Mouse (Mus musculus): ENCODE measurements around the gene Phactr1. TPM values are rescaled to one million over a fixed set of nuclear protein-coding genes. Genes with fewer than 3 reads are reported as not detected.
A peak's percentile ranks its signal among the peaks of the same experiment; 100 is the strongest.

Gene Phactr1
- polyA plus RNA-seq, 1 experiment from 2014 or later = 7.5 TPM

DNA sequence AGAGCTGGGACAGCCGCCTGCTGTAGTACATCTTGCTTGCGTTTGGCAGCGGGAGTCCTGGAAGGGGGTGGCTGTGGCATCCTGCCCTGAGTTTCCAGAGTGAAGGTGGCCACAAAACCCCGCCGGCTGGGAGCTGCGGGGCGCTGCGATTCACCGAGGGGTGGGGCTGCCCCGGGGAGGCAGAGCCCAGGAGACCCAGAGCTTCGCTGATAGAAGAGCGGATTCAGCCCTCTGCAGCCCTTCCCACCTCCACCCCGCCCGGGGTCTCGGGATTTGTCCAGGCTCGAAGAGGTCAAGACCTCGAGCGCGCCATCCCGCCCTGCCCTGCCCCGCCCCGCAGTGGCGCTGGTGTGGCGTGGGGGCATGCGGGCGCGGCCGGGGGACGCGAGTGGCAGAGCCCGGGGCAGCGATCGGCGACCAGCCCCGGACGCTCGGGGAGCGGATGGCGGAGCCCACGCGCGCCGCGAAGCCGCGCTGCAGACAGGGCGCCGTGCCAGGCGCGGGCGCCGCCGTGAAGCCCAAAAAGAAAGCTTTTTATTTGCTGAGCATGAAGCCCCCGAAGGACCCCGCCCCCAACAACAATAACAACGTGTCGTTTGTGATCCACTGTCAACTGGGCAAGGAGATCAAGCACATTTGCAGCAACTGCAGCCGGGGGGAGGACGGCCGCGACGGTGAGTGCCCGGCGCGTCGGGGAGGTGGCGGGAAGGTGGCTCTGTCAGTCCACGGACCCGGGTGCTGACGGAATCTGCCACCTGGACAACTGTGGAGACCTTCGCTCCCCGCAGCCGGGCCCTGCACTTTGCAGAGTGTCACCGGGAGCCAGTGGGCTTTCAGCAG is 236.0 kb downstream of the Phactr1 start:
- WGBS = under 1% methylated on average over 74 of the region's 74 CpGs
- peak; percentile 39 for ATAC-seq
- no peaks in the 10 kb centered on the region for H3K36me3 ChIP-seq
- H3K27me3 ChIP-seq (replicated peaks) = peaks cover 19% of the 10 kb centered on the region
- peak overlapping the region; percentile 59 for H3K4me3 ChIP-seq (replicated peaks)
- H3K4me2 ChIP-seq (replicated peaks) = peak overlapping the region; percentile 99
- no peaks in the 10 kb centered on the region for H3K9me3 ChIP-seq
- peaks cover 2% of the 10 kb centered on the region; the same call in 1 of the 2 replicates for H3K4me1 ChIP-seq (replicated peaks)
- H3K27ac ChIP-seq = no peak overlapping the region
- H3K9ac ChIP-seq = peak overlapping the region; percentile 46

DNA sequence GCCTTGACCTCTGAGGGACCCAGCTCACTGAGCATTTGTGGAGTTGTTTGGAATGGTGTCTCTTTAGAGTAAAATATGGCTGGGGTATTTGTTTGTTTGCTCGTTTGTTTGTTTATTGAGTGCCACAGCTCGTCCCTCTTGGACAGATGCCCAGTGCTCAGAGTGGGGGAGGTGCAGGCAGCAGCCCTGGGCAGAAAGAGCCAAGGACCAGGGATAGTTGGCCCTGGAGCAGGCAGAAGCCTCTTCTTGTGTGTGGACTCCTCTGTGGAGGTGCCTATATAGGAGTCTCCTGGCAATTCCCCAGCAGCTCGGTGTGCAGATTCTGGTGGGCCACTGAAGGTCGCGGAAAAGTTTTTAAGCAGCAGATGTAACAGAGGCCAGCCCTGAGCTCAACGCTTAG is 236.8 kb downstream of the Phactr1 start:
- Histone ChIP-seq H3K36me3 (no peaks in the 10 kb centered on the region), H3K27ac (no peak overlapping the region), H3K4me3 (replicated peaks) (no peak overlapping the region), H3K9ac (no peak overlapping the region), H3K4me1 (replicated peaks) (peaks cover 2% of the 10 kb centered on the region; the same call in 1 of the 2 replicates), H3K27me3 (replicated peaks) (peaks cover 19% of the 10 kb centered on the region), H3K9me3 (no peaks in the 10 kb centered on the region), H3K4me2 (replicated peaks) (peak overlapping the region; percentile 99)
- 39% methylated on average over 6 of the region's 6 CpGs for WGBS
- no peak for ATAC-seq

DNA sequence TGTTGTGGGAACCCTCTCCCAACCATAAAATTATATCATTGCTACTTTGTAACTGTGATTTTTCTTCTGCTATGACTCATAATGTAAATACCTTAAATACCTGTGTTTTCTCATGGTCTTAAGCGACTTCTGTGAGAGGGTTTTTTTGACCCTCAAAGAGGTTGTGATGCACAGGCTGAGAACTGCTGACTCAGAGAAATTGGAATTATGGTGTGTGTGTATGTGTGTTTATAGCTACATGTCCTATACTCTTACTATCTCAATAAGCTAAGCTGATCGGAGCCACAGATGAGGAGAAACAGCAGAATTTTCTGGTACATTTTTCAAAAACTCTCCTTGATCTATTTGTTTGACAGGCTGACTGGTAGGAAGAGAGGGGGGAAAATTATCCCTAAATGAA is 239.6 kb downstream of the Phactr1 start:
- WGBS = 67% methylated on average over 2 of the region's 2 CpGs
- Histone ChIP-seq H3K9ac (no peak overlapping the region), H3K27me3 (replicated peaks) (peaks cover 19% of the 10 kb centered on the region), H3K4me2 (replicated peaks) (no peak overlapping the region), H3K9me3 (no peaks in the 10 kb centered on the region), H3K27ac (no peak overlapping the region), H3K36me3 (no peaks in the 10 kb centered on the region), H3K4me1 (replicated peaks) (peaks cover 2% of the 10 kb centered on the region; the same call in 1 of the 2 replicates), H3K4me3 (replicated peaks) (no peak overlapping the region)
- no peak for ATAC-seq

DNA sequence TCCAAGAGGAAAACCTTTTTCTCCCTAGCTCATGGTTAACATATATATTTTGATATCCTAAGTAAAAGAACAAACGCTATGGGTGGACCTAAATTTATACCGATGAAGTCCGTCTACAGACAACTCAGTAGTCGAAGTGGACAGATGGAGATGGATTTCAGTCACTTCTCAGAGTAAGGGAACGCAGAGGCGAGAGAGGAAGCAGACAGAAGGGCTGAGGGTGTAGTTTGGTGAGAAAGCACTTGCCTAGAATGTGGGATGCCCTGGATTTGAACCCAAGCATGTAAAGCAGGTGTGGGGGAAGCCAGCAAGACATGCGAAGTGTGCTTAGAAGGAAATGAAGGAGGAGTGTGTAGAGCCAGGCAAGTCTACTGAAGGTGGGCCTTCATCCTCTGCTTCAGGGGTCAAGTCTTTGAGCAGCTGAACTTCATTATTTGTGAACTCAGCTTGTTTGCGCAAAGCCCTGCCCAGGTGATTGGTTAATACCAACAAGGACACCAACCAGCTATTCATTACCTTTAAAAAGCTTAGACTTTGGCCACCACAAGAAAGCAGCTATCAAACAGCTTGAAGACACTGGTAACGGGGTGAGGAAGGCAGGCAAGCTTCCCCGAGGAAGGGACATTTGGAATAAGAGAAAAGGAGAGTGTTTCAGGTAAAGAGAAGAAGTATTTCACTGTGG is 241.5 kb downstream of the Phactr1 start:
- H3K4me1 ChIP-seq (replicated peaks) = no peaks in the 10 kb centered on the region; the same call in 1 of the 2 replicates
- WGBS = 85% methylated on average over 10 of the region's 10 CpGs
- H3K36me3 ChIP-seq = no peaks in the 10 kb centered on the region
- no peak overlapping the region for H3K27ac ChIP-seq
- no peak for ATAC-seq
- H3K9ac ChIP-seq = no peak overlapping the region
- H3K27me3 ChIP-seq (replicated peaks) = peaks cover 7% of the 10 kb centered on the region; the same call in 1 of the 2 replicates
- no peak overlapping the region for H3K4me3 ChIP-seq (replicated peaks)
- no peak overlapping the region for H3K4me2 ChIP-seq (replicated peaks)
- no peaks in the 10 kb centered on the region for H3K9me3 ChIP-seq

DNA sequence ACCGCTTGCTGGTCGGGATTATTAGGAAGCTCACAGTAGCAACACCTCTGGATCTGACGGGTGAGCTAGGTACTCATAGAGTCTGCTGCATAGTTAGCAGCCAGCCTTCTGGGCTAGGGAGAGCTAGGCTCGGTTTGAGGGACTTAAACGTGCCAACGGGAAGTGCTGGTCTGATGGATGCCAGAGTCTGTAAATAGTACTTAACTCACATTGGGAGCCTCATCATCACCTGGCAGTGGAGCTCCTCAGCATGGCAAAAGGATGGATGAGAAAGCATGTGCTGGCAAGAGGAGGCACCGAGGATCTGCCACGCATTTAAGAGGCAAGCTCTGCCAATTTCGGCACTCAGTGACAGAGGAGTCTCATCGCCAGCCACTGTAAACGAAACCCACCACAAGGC is 247.4 kb downstream of the Phactr1 start:
- no peak overlapping the region for H3K27ac ChIP-seq
- H3K4me1 ChIP-seq (replicated peaks) = no peaks in the 10 kb centered on the region
- no peak overlapping the region for H3K4me2 ChIP-seq (replicated peaks)
- no peaks in the 10 kb centered on the region for H3K9me3 ChIP-seq
- no peaks in the 10 kb centered on the region for H3K36me3 ChIP-seq
- no peak overlapping the region for H3K4me3 ChIP-seq (replicated peaks)
- H3K27me3 ChIP-seq (replicated peaks) = no peaks in the 10 kb centered on the region
- no peak for ATAC-seq
- 93% methylated on average over 11 of the region's 11 CpGs for WGBS
- no peak overlapping the region for H3K9ac ChIP-seq

DNA sequence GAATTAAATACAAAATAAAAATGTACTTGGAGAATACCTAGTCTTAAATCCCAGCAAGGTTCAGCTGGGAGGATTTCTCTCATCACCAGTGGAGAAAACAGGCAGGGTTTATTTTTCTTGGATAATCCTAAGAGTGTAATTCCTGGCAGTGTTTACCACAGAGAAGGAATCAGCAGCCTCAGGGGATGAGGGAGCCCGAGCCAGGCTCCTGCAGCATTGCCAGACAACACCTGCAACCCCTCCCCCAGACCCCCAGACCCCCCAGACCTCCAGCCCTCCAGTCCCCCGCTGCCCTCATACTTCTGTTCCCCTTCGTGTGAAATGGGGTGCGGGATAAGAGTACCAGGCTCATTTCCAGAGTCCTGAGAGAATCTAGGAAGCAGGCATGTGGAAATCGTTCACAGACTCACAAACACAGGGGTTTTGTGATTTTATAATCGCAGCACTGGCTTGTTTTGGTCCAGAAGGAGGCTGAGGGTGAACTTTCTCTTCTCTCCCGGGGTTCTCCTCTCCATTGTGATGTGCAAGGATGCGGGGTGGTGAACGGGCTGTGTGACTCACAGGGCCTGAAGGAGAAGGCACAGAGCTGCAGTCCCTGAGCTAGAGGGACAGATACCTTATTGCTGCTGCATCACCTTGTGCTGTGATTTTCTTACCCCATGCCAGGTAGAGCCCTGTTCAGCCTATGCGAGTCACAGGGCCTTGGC is 249.3 kb downstream of the Phactr1 start:
- 52% methylated on average over 10 of the region's 10 CpGs for WGBS
- no peak overlapping the region for H3K4me2 ChIP-seq (replicated peaks)

DNA sequence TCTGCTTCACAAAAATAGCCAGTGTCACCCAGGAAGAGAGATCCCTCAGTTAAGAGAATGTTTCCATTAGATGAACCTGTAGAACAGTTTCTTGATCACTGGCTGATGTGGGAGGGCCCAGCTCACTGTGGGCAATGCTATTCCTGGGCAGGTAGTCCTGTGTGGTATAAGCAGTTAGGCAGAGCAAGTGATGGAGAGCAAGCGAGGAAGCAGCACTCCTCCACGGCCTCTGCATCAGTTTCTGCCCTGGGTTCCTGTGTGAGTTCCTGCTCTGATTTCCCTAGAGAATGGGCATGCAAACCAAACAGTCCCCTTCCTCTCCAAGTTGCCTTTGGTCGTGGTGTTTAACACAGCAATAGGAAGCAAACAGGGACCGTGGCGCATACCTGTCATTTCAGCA is 251.6 kb downstream of the Phactr1 start:
- 0 out of 2 replicates have a peak, but pooled peaks cover 3% of the 10 kb centered on the region for H3K4me1 ChIP-seq (replicated peaks)
- H3K9me3 ChIP-seq = no peaks in the 10 kb centered on the region
- no peak overlapping the region for H3K27ac ChIP-seq
- no peak overlapping the region for H3K4me2 ChIP-seq (replicated peaks)
- no peak overlapping the region for H3K9ac ChIP-seq
- no peaks in the 10 kb centered on the region for H3K36me3 ChIP-seq
- WGBS = 94% methylated on average over 5 of the region's 5 CpGs
- ATAC-seq = no peak
- H3K27me3 ChIP-seq (replicated peaks) = no peaks in the 10 kb centered on the region
- H3K4me3 ChIP-seq (replicated peaks) = no peak overlapping the region

More for the DNA sequence above, 249.3 kb downstream of the Phactr1 start:
- H3K9ac ChIP-seq = no peak overlapping the region
- H3K9me3 ChIP-seq = no peaks in the 10 kb centered on the region
- no peak overlapping the region for H3K27ac ChIP-seq
- no peak overlapping the region for H3K4me3 ChIP-seq (replicated peaks)
- H3K27me3 ChIP-seq (replicated peaks) = no peaks in the 10 kb centered on the region
- no peaks in the 10 kb centered on the region for H3K4me1 ChIP-seq (replicated peaks)
- H3K36me3 ChIP-seq = no peaks in the 10 kb centered on the region
- ATAC-seq = no peak

DNA sequence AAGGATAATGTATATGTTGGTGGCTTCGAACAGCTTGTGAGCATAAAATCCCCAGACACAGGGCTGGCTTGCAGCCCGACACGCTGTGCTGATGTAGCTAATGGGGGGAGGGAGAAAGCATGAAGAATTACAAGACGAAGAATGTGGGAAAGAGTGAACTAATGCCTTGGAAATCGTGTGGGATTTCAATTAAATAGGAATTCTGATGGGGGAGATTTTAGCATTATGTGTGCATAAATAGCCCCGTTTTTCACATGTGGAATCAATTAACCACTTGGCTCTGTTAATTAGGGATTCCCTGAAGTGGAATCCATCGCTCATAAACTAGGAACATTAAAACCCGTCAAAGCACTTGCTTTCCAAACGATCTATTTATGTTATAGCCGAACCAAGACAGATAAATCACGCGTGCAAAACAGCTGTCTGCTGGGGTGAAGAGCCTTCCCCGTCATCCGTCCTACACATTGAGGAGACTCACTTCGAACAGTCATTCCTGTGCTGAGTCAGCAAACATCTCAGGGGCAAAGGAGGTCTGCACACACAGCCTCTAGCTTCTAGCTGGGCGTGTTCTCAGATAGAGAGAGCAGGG is 254.2 kb downstream of the Phactr1 start:
- Histone ChIP-seq H3K4me1 (replicated peaks) (0 out of 2 replicates have a peak, but pooled peaks cover 3% of the 10 kb centered on the region), H3K9ac (no peak overlapping the region), H3K9me3 (no peaks in the 10 kb centered on the region), H3K27ac (no peak overlapping the region), H3K36me3 (no peaks in the 10 kb centered on the region), H3K4me2 (replicated peaks) (peak overlapping the region; percentile 35; the same call in 1 of the 2 replicates), H3K4me3 (replicated peaks) (no peak overlapping the region), H3K27me3 (replicated peaks) (no peaks in the 10 kb centered on the region)
- ATAC-seq = 0 out of 2 replicates have a peak, but pooled peaks have one; percentile 39
- WGBS = 36% methylated on average over 16 of the region's 16 CpGs

DNA sequence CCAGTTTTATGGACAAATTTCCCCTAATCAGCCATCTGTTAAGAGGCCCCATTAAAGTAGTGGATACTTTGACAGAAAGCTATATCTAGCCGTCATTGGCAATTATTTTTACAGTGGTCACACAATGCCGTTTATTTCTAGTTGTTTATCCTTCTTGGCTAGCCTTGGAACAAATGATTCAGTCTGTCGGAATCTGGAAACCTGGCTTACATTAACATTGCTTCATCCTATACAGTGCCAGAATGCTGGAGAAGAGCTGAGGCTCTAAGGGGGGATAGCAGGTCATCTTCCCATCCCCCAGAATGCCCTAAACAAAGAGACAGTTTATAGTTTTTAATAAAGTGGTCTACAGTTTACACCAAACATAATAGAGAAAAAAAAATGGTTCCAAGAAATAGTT is 257.4 kb downstream of the Phactr1 start:
- 0 out of 2 replicates have a peak, but pooled peaks have one; percentile 25 for ATAC-seq
- 45% methylated on average over 3 of the region's 3 CpGs for WGBS
- H3K36me3 ChIP-seq = no peaks in the 10 kb centered on the region
- H3K9ac ChIP-seq = no peak overlapping the region
- no peaks in the 10 kb centered on the region for H3K27me3 ChIP-seq (replicated peaks)
- H3K4me3 ChIP-seq (replicated peaks) = no peak overlapping the region
- H3K4me2 ChIP-seq (replicated peaks) = no peak overlapping the region
- 0 out of 2 replicates have a peak, but pooled peaks cover 3% of the 10 kb centered on the region for H3K4me1 ChIP-seq (replicated peaks)
- no peaks in the 10 kb centered on the region for H3K9me3 ChIP-seq
- H3K27ac ChIP-seq = no peak overlapping the region

DNA sequence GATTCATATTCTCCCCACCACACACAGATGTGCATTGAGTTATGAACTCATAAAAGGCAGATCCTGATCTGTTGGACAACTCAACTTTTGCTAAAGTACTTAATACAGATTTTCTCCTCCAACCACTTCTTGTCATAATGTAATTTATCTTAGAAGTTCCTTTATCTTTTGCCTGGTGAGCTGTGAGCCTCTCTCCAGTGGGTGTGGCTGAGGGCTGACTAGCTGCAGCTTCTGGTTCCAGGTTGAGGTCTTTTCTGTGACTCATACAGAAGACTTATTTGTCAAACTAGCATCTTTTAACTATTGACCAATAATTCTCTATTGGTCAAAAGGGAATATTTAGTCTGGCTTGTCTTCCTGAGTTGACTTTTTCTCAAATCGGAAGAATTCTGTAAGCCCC is 257.9 kb downstream of the Phactr1 start:
- Histone ChIP-seq H3K36me3 (no peaks in the 10 kb centered on the region), H3K27me3 (replicated peaks) (no peaks in the 10 kb centered on the region), H3K4me3 (replicated peaks) (no peak overlapping the region), H3K9me3 (no peaks in the 10 kb centered on the region), H3K27ac (no peak overlapping the region), H3K4me2 (replicated peaks) (no peak overlapping the region), H3K9ac (no peak overlapping the region), H3K4me1 (replicated peaks) (0 out of 2 replicates have a peak, but pooled peaks cover 3% of the 10 kb centered on the region)
- no peak for ATAC-seq
- 82% methylated on average over 1 of the region's 1 CpGs for WGBS

DNA sequence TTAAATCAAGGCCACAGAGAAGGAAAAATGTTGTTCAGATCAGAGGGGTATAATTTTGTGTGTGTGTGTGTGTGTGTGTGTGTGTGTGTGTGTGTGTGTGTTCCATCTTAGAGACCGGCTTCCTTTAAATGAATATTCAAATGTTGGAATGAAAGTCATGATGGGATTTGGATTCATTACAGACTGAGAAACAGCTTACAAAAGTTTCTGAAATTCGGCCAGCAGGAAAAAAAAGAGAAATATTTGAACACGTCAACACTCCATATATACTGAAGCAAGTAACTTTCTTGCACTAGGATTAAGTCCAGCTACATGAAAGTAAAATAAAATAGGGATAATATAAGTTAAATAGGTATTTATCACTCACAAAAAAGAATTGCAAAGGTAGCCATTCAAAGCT is 259.8 kb downstream of the Phactr1 start:
- no peak overlapping the region for H3K4me3 ChIP-seq (replicated peaks)
- no peak for ATAC-seq
- H3K9ac ChIP-seq = no peak overlapping the region
- no peaks in the 10 kb centered on the region for H3K36me3 ChIP-seq
- H3K4me1 ChIP-seq (replicated peaks) = no peaks in the 10 kb centered on the region
- no peak overlapping the region for H3K4me2 ChIP-seq (replicated peaks)
- no peaks in the 10 kb centered on the region for H3K27me3 ChIP-seq (replicated peaks)
- 74% methylated on average over 3 of the region's 3 CpGs for WGBS
- H3K9me3 ChIP-seq = no peaks in the 10 kb centered on the region
- no peak overlapping the region for H3K27ac ChIP-seq

DNA sequence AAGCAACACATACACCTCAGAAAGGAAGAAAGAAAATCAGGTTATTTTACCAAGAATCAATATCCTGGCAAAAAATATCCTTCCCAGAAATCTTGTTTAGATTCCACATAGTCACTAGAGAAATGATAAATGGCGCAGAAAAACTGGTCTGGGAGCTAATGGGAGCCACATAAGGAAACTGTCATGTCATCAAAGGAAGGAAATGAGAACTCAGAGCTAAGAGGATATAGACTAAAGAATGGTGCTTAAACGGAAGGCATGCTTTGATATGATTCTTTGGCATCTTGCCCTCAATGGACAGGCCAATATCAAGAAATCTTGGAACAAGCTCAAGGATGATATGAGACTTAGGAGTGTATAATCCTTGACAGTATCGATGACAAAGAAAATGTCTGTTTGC is 263.7 kb downstream of the Phactr1 start:
- Histone ChIP-seq H3K27ac (no peak overlapping the region), H3K27me3 (replicated peaks) (no peaks in the 10 kb centered on the region), H3K4me3 (replicated peaks) (no peak overlapping the region), H3K4me2 (replicated peaks) (no peak overlapping the region), H3K36me3 (no peaks in the 10 kb centered on the region), H3K9ac (no peak overlapping the region), H3K4me1 (replicated peaks) (no peaks in the 10 kb centered on the region), H3K9me3 (no peaks in the 10 kb centered on the region)
- WGBS = 61% methylated on average over 3 of the region's 3 CpGs
- no peak for ATAC-seq

All from intestine, embryonic 15.5 days (tissue).